In the genomic region with DNA sequence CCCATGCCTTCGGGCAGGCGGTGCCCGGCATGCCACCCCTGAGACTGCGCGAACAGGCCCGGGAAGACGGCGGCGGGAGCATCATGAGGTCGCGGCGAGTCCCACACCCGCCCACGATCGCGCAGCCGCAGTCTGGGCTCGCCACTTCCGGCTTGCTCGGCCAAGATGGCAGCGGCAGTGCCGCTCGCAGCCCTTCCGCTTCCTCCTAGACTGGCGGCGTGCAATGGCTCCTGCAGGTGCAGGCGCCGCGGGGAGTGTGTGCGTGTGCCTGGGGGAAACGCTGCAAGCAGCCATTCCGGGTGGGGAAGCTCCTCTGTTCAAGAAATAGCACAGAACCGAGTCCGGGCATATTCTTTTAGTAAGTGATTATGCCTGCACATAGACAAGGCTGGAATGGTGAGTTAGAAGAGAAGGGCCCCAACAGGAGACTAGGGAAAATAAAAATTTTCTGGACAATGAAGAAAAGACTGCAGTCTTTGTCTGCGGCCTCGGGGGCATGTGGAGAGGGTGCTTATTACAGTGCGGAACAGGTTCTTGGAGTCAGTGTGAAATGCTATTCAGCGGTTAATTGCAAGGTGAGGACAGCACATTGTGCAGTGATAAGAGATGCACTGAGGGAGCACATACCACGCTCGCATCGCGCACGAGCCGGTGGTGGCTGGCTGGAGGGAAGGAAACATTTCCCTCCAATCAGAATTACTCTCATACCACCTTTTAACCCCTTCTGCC, we compare ENCODE assay signal across 8 mouse cellular contexts.
DNase-seq lines count a peak whose midpoint lies in the region; ATAC-seq lines count a peak whose summit lies in the region.

No protein-coding gene starts in this region.

- no peaks in the 10 kb centered on the region for H3K36me3 ChIP-seq in embryonic facial prominence, embryonic 11.5 days (replicated peaks; ENCODE audit: control insufficient read depth, insufficient read depth, low read depth, low read length)
- no peaks in the 10 kb centered on the region for H3K36me3 ChIP-seq in midbrain, embryonic 11.5 days (ENCODE audit: control insufficient read depth, insufficient read depth, low read length)

- peak; percentile 91 for ATAC-seq in embryonic facial prominence, embryonic 11.5 days (replicated peaks; ENCODE audit: insufficient number of reproducible peaks, low FRiP score, low TSS enrichment, low read depth)
- peak; percentile 93 for ATAC-seq in midbrain, embryonic 11.5 days (ENCODE audit: low FRiP score)

- peak overlapping the region; percentile 73 for H3K4me2 ChIP-seq in embryonic facial prominence, embryonic 11.5 days (ENCODE audit: low read depth, low read length)
- H3K4me2 ChIP-seq in midbrain, embryonic 11.5 days = peak overlapping the region; percentile 85

- 1% methylated on average over 44 of the region's 44 CpGs for WGBS in embryonic facial prominence, embryonic 11.5 days
- under 1% methylated on average over 44 of the region's 44 CpGs for WGBS in midbrain, embryonic 11.5 days

- H3K27me3 ChIP-seq in embryonic facial prominence, embryonic 11.5 days (ENCODE audit: control insufficient read depth, insufficient read depth, low read length) = no peaks in the 10 kb centered on the region
- H3K27me3 ChIP-seq in midbrain, embryonic 11.5 days (ENCODE audit: control insufficient read depth, insufficient read depth, low read length) = no peaks in the 10 kb centered on the region

- H3K4me3 ChIP-seq in embryonic facial prominence, embryonic 11.5 days (ENCODE audit: low read depth, low read length) = peak overlapping the region; percentile 57
- H3K4me3 ChIP-seq in midbrain, embryonic 11.5 days (ENCODE audit: low read depth, low read length) = peak overlapping the region; percentile 62

- intact Hi-C loops in left cerebral cortex, postnatal 4 days (cut with DNase I) = loop anchor here (5.0 kb wide), 2 partner anchors 34 to 126 kb away; no protein-coding TSS in a partner anchor

- H3K4me1 ChIP-seq in embryonic facial prominence, embryonic 11.5 days (ENCODE audit: control insufficient read depth, insufficient read depth, low read length) = peaks cover 2% of the 10 kb centered on the region
- peaks cover 8% of the 10 kb centered on the region; the same call in 1 of the 2 replicates for H3K4me1 ChIP-seq in midbrain, embryonic 11.5 days (ENCODE audit: control insufficient read depth, insufficient read depth, low read length)

- H3K27ac ChIP-seq in embryonic facial prominence, embryonic 11.5 days (replicated peaks; ENCODE audit: low read depth, low read length) = peak overlapping the region; percentile 86
- peak overlapping the region; percentile 78 for H3K27ac ChIP-seq in midbrain, embryonic 11.5 days (ENCODE audit: low read depth, low read length)

- peak overlapping the region; percentile 84 for H3K9ac ChIP-seq in embryonic facial prominence, embryonic 11.5 days (replicated peaks; ENCODE audit: low read length)
- peak overlapping the region; percentile 88 for H3K9ac ChIP-seq in midbrain, embryonic 11.5 days (ENCODE audit: low read length)

- DNase-seq in adrenal gland, postnatal 14 days = peak; percentile 96
- DNase-seq in embryonic facial prominence, embryonic 11.5 days (ENCODE audit: low spot score) = peak; percentile 91
- DNase-seq in heart, adult 11 months = peak; percentile 99
- peak; percentile 85 for DNase-seq in kidney, adult 11 months
- DNase-seq in left cerebral cortex, postnatal 4 days = peak; percentile 93
- DNase-seq in midbrain, embryonic 11.5 days (ENCODE audit: low spot score, missing footprints) = peak; percentile 99
- DNase-seq in right cerebral cortex, postnatal 4 days = peak; percentile 91
- DNase-seq in yolk sac, embryonic 10.5 days (ENCODE audit: low spot score) = peak; percentile 89

- no peaks in the 10 kb centered on the region for H3K9me3 ChIP-seq in embryonic facial prominence, embryonic 11.5 days (replicated peaks; ENCODE audit: control insufficient read depth, low read length)
- H3K9me3 ChIP-seq in midbrain, embryonic 11.5 days (ENCODE audit: control insufficient read depth, low read length) = no peaks in the 10 kb centered on the region

Comparison
In these comparisons a context has a peak if more than half of its experiments do, and no peak if none do; other contexts are left out.
1. Peak in every context shown above with its lines: DNase-seq, ATAC-seq, H3K4me3 ChIP-seq and H3K27ac ChIP-seq.